Mouse (Mus musculus): ENCODE measurements around the gene Irf4. TPM values are rescaled to one million over a fixed set of nuclear protein-coding genes. Genes with fewer than 3 reads are reported as not detected.
A peak's percentile ranks its signal among the peaks of the same experiment; 100 is the strongest.

Irf4 gene
- 1 to 10 TPM in 1 of 2 experiments, under 1 TPM in 1; 0.92 to 1.1 TPM for total RNA-seq (2021)

- DNase-seq = peak; percentile 51 to 57
- intact Hi-C loops (cut with DNase I) = no loop called here
Observed at GRCm38 (mm10) chr13:30749021-30749556, at the start of gene Irf4. Gene Irf4, plus strand, starts transcription at chr13:30749226.

GRCm38 (mm10) chr13:30702695-30703094 is 46.3 kb upstream of the Irf4 start:
- intact Hi-C loops (cut with DNase I) = no loop called here
- DNase-seq = no peak

DNA sequence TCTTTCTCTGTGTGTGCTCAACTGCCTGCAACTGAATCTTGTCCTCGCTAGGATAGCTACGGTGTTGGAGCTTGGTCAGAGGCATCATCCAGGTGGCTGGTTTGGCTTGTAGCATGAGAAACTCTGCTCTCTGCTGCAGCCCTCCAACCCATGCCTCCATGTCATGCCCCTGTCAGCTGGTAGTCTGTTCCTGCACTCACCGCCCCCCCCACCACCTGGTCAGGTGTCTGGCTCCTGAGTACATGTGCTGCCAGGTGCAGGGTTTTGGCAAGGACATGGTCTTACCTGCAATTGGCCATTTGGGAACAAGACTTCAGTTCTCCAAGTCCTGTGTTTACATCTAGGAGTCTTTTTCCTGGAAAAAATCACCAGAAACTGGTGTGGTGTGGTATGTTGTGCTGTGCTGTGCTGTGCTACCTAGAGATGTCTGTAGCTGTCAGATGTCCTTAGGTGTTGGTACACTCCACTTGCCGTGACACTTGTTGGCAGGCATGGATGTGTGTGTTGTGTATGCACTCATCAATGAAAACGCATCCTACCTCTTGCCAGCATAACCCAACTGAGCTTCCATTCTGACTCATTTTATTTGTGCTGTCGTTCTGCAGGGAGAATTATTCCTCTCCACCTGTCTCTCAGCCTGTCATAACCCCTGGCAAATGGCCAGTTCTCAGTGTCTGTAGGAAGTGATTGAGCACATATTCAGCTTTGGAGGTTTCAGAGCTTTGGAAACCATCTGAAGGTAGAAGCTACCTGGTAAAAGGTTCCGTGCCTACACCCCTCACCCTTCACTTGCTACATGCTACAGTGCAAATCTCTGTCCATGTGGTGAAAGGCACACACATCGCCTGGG is 44.6 kb upstream of the Irf4 start:
- DNase-seq = no peak
- intact Hi-C loops (cut with DNase I) = no loop called here

- intact Hi-C loops (cut with DNase I) = no loop called here
- DNase-seq = no peak
Observed at GRCm38 (mm10) chr13:30711066-30711465, 38.0 kb upstream of the Irf4 start.

DNA sequence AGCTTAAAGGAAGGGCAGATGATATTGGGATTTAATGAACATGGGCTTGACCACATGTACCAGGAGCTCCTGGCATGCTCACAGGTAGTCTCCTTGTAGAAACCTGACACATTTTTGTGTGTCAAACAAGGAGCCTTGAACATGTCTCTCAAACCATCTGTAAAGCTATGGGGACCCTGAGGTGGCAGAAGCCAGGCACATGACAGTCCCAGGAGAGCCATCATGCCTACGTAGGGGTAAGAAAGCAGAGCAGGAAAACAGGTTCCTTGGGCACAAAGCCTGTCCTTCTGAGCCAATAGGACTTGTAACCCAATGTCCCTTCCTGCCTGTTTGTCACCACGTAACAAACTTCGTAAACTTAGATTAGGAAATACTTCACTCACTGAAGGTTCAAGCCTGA is 37.3 kb upstream of the Irf4 start:
- intact Hi-C loops (cut with DNase I) = no loop called here
- DNase-seq = no peak

DNA sequence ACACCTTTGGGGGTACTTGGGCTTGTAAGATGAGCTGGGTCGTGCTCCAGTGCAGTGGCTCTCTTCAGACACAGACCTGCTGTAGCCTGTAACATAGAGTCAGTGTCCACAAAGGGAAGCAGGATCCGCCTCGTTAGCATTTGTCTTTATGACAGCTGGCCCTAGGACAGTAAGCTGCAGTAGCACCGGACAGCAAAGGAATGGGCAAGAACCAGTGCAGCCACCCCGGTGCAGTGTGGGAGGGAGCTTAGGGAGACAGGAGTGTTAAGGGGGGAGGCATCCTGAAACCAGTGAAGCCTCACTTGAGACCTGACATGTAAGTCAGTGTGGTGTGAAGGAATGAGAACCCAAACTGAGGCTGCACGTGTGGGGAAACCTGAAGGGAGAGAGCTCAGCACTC is 36.7 kb upstream of the Irf4 start:
- intact Hi-C loops (cut with DNase I) = no loop called here
- DNase-seq = no peak

DNA sequence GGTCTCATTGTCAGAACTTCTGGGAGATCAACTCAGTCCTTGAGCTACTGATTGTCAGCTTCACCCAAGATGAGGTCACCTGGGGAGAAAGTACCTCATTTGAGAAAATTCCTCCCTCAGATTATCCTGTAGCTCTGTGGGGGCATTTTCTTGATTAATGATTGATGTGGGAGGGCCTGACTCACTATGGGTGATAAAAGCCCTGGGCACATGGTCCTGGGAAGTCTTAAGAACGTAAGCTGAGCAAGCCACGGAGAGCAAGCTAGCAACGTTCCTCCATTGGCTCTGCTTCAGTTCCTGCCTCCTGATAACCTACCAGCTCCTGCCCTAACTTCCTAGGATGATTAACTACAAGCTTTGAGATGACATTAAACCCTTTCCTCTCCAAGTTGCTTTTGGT is 35.4 kb upstream of the Irf4 start:
- intact Hi-C loops (cut with DNase I) = no loop called here

DNA sequence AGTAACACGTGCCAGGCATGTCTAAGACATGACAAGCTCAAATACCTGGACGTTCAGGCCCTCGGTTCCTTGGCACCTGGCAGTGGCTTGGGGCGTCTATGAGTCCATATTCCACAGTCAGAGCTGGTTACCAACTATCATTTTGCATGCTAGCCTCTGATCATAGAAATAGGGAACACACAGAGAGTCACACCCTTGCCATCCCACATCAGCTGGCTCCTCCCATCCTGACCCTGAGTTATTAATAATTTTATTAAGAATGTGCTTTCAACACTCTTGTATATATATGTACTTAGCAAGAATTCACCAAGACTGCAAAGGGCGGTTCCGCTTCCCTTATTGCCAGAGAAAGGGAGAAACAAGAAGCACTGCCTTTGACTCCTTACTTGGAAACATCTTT is 34.5 kb upstream of the Irf4 start:
- DNase-seq = no peak
- intact Hi-C loops (cut with DNase I) = no loop called here

More for the DNA sequence above, 35.4 kb upstream of the Irf4 start:
- no peak for DNase-seq

DNA sequence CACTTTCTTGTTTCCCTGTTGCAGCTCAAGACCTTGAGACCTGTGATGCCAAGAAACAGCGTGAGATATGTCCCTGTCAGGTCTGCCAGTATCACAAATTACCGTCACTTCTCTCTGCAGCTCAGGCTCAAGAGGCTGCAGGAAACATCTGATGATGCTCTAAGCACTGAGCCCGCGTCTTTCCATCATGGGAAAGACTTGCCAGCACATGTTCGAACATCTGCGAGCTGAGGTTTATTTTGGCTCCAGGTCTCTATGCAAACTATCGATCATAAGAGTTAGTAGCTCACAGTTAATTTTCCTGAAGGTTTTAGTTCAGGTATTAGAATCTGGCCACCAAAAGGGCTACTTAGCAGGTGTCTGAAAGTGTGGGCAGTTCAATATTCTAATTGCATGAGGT is 34.0 kb upstream of the Irf4 start:
- DNase-seq = no peak
- intact Hi-C loops (cut with DNase I) = no loop called here

DNA sequence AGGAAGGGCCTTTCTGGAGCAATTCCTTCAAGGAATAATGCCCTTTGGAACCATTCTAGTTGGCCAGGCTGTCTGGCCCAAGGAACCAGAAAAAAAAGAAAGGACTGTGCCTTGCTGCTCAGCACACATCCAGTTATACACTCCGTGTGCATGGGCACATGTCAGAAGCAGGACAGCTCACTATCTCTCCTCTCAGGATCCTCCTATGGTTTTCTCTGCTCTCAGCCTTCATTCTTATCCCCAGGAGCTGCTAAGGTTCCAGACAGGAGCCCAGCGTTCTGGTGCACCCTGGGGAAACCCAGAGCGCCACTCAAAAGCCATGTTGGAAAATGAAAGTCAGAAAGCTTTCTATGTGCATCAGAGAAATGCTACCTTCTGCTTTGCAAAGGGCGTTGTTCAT is 33.5 kb upstream of the Irf4 start:
- DNase-seq = no peak
- intact Hi-C loops (cut with DNase I) = no loop called here

DNA sequence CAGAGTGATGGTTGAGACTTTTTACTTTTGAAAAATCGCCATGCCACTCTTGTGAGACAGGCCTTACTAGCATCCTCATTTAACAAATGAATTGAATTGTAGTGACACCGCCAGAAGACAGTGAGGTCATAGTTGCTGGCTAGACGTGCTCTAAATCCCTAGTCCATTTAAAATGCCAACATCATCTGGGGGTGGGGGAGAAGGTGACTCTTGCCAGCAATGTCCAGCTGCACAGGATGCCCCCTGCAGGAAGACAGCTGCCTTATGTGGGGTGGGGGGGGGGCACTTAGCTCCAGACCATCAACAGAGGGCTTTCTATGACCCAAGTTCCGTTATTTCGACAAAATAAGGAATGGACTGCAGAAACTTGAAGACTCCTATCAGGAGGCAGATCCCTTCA is 32.4 kb upstream of the Irf4 start:
- intact Hi-C loops (cut with DNase I) = no loop called here
- no peak for DNase-seq

GRCm38 (mm10) chr13:30722601-30723000 is 26.4 kb upstream of the Irf4 start:
- intact Hi-C loops (cut with DNase I) = no loop called here
- no peak for DNase-seq

GRCm38 (mm10) chr13:30723258-30723657 is 25.8 kb upstream of the Irf4 start:
- intact Hi-C loops (cut with DNase I) = no loop called here
- no peak for DNase-seq

- intact Hi-C loops (cut with DNase I) = no loop called here
- DNase-seq = no peak
Observed at GRCm38 (mm10) chr13:30723858-30724257, 25.2 kb upstream of the Irf4 start.

- DNase-seq = peak in 1 of 2 experiments; percentile 20
- intact Hi-C loops (cut with DNase I) = loop anchor here (5.0 kb wide), 1 partner anchor 122 kb away; no protein-coding TSS in a partner anchor
Observed at GRCm38 (mm10) chr13:30724691-30725271, 24.2 kb upstream of the Irf4 start.

DNA sequence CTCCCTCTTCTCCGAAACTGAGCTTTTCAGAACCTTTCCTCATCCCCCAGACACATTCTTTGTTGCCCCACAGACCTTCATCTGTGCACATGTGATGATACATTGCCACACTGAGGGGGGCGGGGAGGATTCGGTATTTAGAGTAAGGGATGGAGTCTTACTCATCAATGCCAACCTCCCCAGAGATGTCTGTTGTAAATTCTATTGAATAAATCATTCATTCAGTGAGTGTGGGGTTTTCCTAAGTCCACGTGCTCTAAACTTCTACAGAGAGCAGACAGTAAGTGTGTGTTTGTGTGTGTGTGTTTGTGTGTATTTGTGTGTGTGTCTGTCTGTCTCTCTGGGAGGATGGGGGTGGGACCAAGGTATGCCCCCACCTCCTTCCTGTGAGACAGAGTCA is 22.1 kb upstream of the Irf4 start:
- no peak for DNase-seq
- intact Hi-C loops (cut with DNase I) = loop anchor here (5.0 kb wide), 1 partner anchor 125 kb away; no protein-coding TSS in a partner anchor

DNA sequence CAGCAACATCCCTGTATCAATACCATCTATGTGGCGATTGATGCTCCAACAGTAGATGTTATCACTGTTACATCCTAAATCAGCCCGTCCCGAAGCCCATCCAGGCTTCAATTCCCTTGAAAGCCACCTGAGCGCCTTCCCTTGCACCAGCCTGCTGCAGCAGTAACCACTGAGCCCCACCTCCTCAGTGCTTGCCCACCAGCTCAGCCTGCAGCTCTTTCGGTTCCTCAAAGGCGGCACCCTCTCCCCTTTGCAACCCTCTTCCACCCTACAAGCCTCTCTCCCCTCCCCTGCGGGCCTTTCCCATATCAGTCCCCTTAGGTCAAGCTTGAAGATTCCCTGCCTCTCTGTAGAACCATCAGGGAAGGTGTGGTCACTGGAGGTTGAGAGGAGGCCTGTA is 20.9 kb upstream of the Irf4 start:
- intact Hi-C loops (cut with DNase I) = loop anchor here (2.0 to 5.0 kb wide), 2 partner anchors 126 to 163 kb away; no protein-coding TSS in a partner anchor
- no peak for DNase-seq

DNA sequence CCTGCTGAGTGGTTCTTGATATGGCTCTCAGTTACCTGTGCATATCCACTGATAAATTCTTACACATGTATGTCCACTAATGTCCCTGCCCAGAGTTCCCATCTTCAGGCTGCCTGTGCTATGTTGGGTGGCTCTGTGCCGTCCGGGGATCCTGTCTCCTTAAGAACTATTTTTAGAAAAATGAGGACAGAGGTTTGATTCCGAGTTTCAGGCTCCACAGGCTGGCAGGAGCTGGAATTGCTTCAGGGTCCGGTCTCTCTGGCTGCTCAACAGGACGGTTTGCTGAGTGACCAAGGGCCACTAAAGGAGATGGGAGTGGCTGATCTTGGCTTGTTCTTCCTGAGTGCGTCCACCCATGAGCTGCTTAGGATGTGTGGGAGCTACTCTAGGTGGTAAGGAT is 19.8 kb upstream of the Irf4 start:
- intact Hi-C loops (cut with DNase I) = loop anchor here (2.0 to 5.0 kb wide), 2 partner anchors 127 to 164 kb away; no protein-coding TSS in a partner anchor
- DNase-seq = peak; percentile 49 to 67

- no peak for DNase-seq
- intact Hi-C loops (cut with DNase I) = no loop called here
Observed at GRCm38 (mm10) chr13:30730104-30730793, 18.8 kb upstream of the Irf4 start.

GRCm38 (mm10) chr13:30732709-30733445 is 16.1 kb upstream of the Irf4 start:
- no peak for DNase-seq

More at GRCm38 (mm10) chr13:30732709-30733445, 16.1 kb upstream of the Irf4 start:
- intact Hi-C loops (cut with DNase I) = no loop called here
